Mouse (Mus musculus): Measurements from ENCODE around the gene Il1rl2. TPM values are rescaled to one million over a fixed set of nuclear protein-coding genes. Genes with fewer than 3 reads are reported as not detected.
A peak's percentile ranks its signal among the peaks of the same experiment; 100 is the strongest.

The Il1rl2 gene
- polyA plus RNA-seq, 1 experiment from 2014 or later, result not detected

GRCm38 (mm10) chr1:40355431-40355843, 31.0 kb downstream of the Il1rl2 start:
- no peak for ATAC-seq
- POLR2A ChIA-PET, result no interaction called here
- DNase-seq (ENCODE audit: low read depth, low spot score), result no peak
- CTCF ChIA-PET, result interaction anchor here (1.4 kb wide), 1 partner anchor 17 kb away, joined by 3 read pairs; no protein-coding TSS in a partner anchor
- in situ Hi-C loops (cut with MboI; ENCODE audit: low pct_unique_long_range_greater_than_20kb), result no loop called here
- H3K27me3 ChIP-seq, result no peaks in the 10 kb centered on the region
- TF ChIP-seq CTCF (IDR thresholded peaks at IDR 0.05), result no peak

GRCm38 (mm10) chr1:40355904-40356521, 31.6 kb downstream of the Il1rl2 start:
- ChIA-PET CTCF (no interaction called here), POLR2A (no interaction called here)
- DNase-seq (ENCODE audit: low read depth, low spot score) (no peak), ATAC-seq (no peak)
- in situ Hi-C loops (cut with MboI; ENCODE audit: low pct_unique_long_range_greater_than_20kb), result no loop called here
- no peaks in the 10 kb centered on the region for H3K27me3 ChIP-seq
- no peak for TF ChIP-seq CTCF (IDR thresholded peaks at IDR 0.05)

- in situ Hi-C loops (cut with MboI; ENCODE audit: low pct_unique_long_range_greater_than_20kb), result no loop called here
- ChIA-PET CTCF (interaction anchor here (0.7 to 1.0 kb wide), 2 partner anchors 22 to 326 kb away, joined by 3 read pairs; no protein-coding TSS in a partner anchor), POLR2A (no interaction called here)
- DNase-seq (ENCODE audit: low read depth, low spot score) (no peak), ATAC-seq (no peak)
- TF ChIP-seq CTCF (IDR thresholded peaks at IDR 0.05), result no peak
- no peaks in the 10 kb centered on the region for H3K27me3 ChIP-seq
These were observed 33.5 kb downstream of the Il1rl2 start for GRCm38 (mm10) chr1:40357921-40358320.

DNA sequence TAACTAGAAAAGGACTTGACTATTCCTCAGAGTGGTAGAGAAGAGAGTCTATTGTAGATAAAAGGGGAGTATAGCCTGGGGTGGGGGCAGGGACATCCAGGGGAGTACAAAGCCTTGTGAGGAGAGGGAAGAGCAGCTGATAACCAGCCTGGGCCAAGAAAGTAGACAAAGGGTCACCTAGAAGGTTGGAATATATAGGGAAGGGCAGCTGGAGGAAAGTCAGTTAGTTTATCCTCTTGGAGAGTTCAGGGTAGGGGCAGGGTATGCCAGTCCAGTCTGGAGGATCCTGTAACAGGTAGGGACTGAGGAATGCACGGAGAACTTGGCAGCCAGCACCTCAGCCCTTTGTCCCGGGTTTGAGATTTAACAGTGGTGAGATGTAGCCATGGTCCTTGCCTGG, 33.9 kb downstream of the Il1rl2 start:
- DNase-seq (ENCODE audit: low read depth, low spot score) (no peak), ATAC-seq (no peak)
- in situ Hi-C loops (cut with MboI; ENCODE audit: low pct_unique_long_range_greater_than_20kb), result no loop called here
- H3K27me3 ChIP-seq, result no peaks in the 10 kb centered on the region
- ChIA-PET CTCF (interaction anchor here (0.7 to 1.0 kb wide), 2 partner anchors 22 to 327 kb away, joined by 3 read pairs; no protein-coding TSS in a partner anchor), POLR2A (interaction anchor here (1.0 kb wide), 1 partner anchor 8 kb away, joined by 3 read pairs; no protein-coding TSS in a partner anchor)
- no peak for TF ChIP-seq CTCF (IDR thresholded peaks at IDR 0.05)

- H3K27me3 ChIP-seq, result no peaks in the 10 kb centered on the region
- ATAC-seq, result peak; percentile 44
- ChIA-PET CTCF (interaction anchor here (1.0 kb wide), 1 partner anchor 21 kb away, joined by 3 read pairs; no protein-coding TSS in a partner anchor), POLR2A (interaction anchor here (1.0 kb wide), 1 partner anchor 9 kb away, joined by 3 read pairs; no protein-coding TSS in a partner anchor)
- no peak for TF ChIP-seq CTCF (IDR thresholded peaks at IDR 0.05)
- DNase-seq (ENCODE audit: low read depth, low spot score), result peak; percentile 33
- in situ Hi-C loops (cut with MboI; ENCODE audit: low pct_unique_long_range_greater_than_20kb), result no loop called here
These were observed 34.4 kb downstream of the Il1rl2 start for GRCm38 (mm10) chr1:40358771-40359181.

DNA sequence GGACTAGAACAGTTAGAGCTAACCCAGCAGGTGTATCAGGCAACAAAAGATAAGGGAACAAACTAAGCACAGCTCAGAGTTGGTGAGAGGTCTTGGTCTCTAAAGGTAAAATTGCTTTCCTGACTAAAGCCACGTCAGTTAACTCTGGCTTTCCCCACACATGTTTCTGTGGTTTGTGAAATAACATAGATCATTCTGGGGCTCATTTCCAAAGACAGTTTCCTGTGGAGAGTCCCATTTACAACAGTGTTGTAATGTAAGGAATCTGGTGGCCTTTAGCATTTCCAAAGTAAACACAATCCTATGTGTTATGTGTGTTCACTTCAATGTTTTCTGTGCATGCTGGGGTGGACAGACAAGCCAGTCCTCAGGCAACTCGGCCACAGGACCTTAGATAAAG, 35.3 kb downstream of the Il1rl2 start:
- TF ChIP-seq CTCF (IDR thresholded peaks at IDR 0.05), result no peak
- ChIA-PET CTCF (no interaction called here), POLR2A (no interaction called here)
- in situ Hi-C loops (cut with MboI; ENCODE audit: low pct_unique_long_range_greater_than_20kb), result no loop called here
- ATAC-seq (no peak), DNase-seq (ENCODE audit: low read depth, low spot score) (no peak)
- no peaks in the 10 kb centered on the region for H3K27me3 ChIP-seq

GRCm38 (mm10) chr1:40360969-40361368, 36.6 kb downstream of the Il1rl2 start:
- no peak for ATAC-seq
- in situ Hi-C loops (cut with MboI; ENCODE audit: low pct_unique_long_range_greater_than_20kb), result no loop called here
- ChIA-PET CTCF (no interaction called here), POLR2A (no interaction called here)
- no peak for TF ChIP-seq CTCF (IDR thresholded peaks at IDR 0.05)
- no peak for DNase-seq (ENCODE audit: low read depth, low spot score)
- H3K27me3 ChIP-seq, result no peaks in the 10 kb centered on the region

DNA sequence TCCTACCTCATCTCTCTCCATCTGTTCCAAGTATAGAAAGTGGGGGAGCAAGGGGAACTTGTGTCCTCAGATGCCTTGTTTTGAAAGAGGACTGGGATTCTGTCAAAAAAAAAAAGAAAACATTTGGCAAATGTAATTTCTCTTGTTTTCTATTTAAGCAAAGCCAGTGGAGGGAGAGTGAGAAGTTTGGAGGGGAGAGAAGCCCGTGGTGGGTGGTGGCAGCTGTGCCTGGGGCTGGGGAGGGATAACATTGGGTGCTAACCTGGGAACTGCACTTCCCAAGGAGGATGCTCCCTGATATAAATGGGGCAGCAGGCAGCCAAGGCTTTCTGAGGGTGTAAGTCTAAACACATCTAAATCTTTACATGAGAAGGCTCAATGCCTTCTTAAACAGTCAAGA, 37.2 kb downstream of the Il1rl2 start:
- TF ChIP-seq CTCF (IDR thresholded peaks at IDR 0.05), result no peak
- CTCF ChIA-PET, result no interaction called here
- in situ Hi-C loops (cut with MboI; ENCODE audit: low pct_unique_long_range_greater_than_20kb), result no loop called here
- POLR2A ChIA-PET, result no interaction called here
- no peaks in the 10 kb centered on the region for H3K27me3 ChIP-seq
- no peak for DNase-seq (ENCODE audit: low read depth, low spot score)
- no peak for ATAC-seq

DNA sequence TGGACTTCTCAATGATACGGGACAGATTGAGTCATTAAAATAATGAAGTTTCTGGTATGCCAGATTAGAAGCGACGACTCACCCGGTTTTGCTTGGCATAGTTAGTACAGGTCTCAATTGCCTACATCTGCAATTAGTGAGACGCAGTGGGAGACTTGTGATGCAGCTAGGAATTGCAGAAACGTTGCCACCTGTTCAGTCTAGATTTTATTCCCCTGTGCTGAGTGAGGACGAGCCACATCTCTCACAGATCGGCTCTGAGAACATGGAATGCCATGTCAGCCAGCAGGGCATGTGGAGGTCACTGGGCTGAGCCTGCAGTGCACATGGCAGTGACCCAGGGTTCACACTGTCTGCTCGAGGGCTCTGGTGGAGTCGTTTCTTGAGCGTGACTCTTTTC, 38.4 kb downstream of the Il1rl2 start:
- in situ Hi-C loops (cut with MboI; ENCODE audit: low pct_unique_long_range_greater_than_20kb), result no loop called here
- no peak for ATAC-seq
- DNase-seq (ENCODE audit: low read depth, low spot score), result no peak
- TF ChIP-seq CTCF (IDR thresholded peaks at IDR 0.05), result no peak
- ChIA-PET POLR2A (no interaction called here), CTCF (no interaction called here)
- H3K27me3 ChIP-seq, result no peaks in the 10 kb centered on the region

- DNase-seq (ENCODE audit: low read depth, low spot score), result no peak
- no peak for TF ChIP-seq CTCF (IDR thresholded peaks at IDR 0.05)
- CTCF ChIA-PET, result interaction anchor here (0.6 to 1.0 kb wide), 2 partner anchors 258 to 535 kb away, joined by 3 read pairs; no protein-coding TSS in a partner anchor
These were observed 48.5 kb downstream of the Il1rl2 start for GRCm38 (mm10) chr1:40372951-40373350.

DNA sequence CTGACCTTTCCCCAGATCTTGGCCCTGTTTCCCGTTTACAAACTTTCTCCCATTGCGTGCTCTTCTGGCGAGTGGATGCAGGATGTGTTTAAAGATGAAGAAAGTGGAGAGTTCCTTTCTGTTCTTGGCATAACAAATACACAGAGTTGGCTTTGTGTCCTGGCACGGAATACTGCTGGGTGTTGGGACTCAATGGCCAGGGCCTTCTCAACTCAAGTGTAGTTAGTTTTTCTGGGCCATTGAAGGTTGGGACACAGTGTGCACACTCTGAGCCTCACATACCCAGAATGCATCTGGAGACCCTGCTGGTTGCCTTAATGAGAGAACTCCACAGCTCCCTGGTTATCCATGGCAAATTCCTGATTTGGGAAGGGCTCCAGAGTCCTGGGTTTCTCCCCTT, 50.7 kb downstream of the Il1rl2 start:
- ATAC-seq, result no peak
- no peak for DNase-seq (ENCODE audit: low read depth, low spot score)
- CTCF ChIA-PET, result interaction anchor here (2.1 kb wide), 1 partner anchor 260 kb away, joined by 8 read pairs; no protein-coding TSS in a partner anchor
- TF ChIP-seq CTCF (IDR thresholded peaks at IDR 0.05), result no peak
- H3K27me3 ChIP-seq, result no peaks in the 10 kb centered on the region
- in situ Hi-C loops (cut with MboI; ENCODE audit: low pct_unique_long_range_greater_than_20kb), result loop anchor here (5.0 to 25.0 kb wide), 5 partner anchors 100 to 613 kb away; no protein-coding TSS in a partner anchor
- POLR2A ChIA-PET, result no interaction called here

More at GRCm38 (mm10) chr1:40372951-40373350, 48.5 kb downstream of the Il1rl2 start:
- ATAC-seq, result no peak
- in situ Hi-C loops (cut with MboI; ENCODE audit: low pct_unique_long_range_greater_than_20kb), result loop anchor here (10.0 kb wide), 1 partner anchor 98 kb away; no protein-coding TSS in a partner anchor
- H3K27me3 ChIP-seq, result no peaks in the 10 kb centered on the region
- POLR2A ChIA-PET, result no interaction called here

Measured in Patski (cell line).